Mouse (Mus musculus) heart, adult 18-20 months (tissue): ENCODE data around the gene Ift46. TPM values are rescaled to one million over a fixed set of nuclear protein-coding genes. Genes with fewer than 3 reads are reported as not detected.
A peak's percentile ranks its signal among the peaks of the same experiment; 100 is the strongest.
"Not testable (repeated sequence)": the region's sequence is repeated elsewhere in the genome, so short reads cannot be mapped to it uniquely, and the experiment has no call there.

ENCODE experiments used
- DNase-seq, 2 experiments: peaks; one replicate each; pipeline ENCODE4 v3.0.0; 2021 to 2022; ENCODE audit warnings: mixed read lengths in 1 of 2
- total RNA-seq, 2 experiments: library from RNA; stranded (reverse); gene quantifications; 2 replicates each; pipeline ENCODE4 v1.2.3; 2021

Gene Ift46
- total RNA-seq, 2 experiments from 2014 or later: 18.1 to 29.7 TPM

DNA sequence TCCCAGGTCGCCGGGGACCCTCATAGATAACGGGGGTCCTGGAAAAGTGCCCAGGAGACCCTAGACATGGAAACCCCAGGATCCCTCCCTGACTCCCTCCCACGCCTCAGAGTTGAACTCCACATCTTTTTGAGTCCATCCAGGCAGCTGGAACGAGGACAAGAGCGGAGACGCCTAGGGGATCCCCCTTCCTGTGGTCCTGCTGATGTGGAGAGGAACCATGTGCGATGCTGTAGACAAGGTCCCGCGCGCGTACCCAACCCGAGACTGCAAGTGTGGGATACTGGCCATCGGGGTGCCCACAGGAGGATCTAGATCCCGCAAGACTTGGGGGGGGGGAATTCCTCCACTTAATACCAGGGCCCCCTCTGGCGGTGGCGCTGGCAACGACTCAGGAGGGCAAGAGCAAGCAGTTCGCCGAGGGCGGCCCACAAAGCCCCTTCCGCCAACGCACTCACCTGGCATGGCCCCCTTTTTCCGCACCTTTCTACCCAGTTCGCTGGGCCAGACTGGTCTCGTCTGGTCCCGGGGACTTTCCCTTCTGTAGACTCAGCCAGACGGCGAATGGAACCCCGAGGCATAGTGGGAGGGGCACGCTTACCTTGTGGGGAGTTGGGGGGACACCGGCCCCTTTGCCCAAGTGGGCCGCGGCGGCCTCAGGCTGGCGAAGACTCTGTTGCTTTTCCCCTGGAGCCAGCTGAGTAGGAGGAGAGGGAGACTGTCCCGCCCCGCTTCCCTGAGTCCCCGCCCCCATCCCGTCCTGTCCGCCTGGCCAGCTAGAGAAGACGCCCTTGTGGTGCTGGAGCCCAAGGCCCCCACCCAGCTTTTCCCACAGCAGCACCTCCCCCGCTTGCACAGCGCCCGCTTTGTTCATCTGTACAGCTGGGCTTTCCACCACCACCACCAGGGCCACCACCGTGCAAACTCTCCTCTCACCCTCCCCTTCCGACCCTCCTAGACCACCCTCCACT lies 32.9 kb upstream of the Ift46 start, which contains the start of gene Phldb1:
Gene Phldb1 (minus strand): TSS at position 675 of the 971 bp plus-strand sequence.
- peak; percentile 86 to 90 for DNase-seq

DNA sequence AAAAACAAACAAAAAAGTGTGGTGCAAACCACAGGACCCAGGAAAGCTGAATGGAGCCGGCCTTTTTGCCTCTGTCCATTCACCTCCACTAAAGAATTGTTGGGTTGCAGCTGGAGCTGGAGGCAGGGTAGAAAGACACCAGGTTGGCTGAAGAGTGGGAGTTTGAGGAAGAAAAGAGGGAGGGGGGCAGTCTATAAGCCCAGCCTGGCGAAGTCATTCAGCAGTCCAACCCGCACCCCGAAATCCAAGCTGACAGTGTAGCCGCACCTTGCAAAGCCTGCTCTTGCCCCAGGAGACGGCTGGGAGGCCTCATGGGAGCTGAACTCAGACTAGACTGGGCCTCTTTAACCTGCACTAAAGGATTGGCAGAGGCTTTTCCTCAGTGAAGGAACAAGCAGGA lies 31.8 kb upstream of the Ift46 start:
- DNase-seq: no peak

DNA sequence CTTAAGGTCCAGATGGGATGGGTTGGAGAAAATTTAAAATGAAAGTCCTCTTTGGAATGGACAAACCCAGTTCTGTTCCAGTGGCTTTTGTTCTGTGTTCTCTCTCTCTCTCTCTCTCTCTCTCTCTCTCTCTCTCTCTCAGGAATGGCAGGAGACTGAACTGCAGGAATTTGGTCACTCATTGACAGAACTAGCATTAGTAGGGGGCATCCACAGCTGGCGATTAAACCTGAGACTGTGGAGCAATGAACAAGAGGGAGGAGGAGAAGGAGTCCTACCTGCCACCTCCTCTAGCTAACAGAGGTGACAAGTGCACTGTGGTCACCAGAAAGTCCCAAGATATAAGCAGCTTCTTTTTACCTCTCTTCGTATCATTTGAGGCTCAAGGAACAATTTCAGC lies 31.4 kb upstream of the Ift46 start:
- DNase-seq: no peak

DNA sequence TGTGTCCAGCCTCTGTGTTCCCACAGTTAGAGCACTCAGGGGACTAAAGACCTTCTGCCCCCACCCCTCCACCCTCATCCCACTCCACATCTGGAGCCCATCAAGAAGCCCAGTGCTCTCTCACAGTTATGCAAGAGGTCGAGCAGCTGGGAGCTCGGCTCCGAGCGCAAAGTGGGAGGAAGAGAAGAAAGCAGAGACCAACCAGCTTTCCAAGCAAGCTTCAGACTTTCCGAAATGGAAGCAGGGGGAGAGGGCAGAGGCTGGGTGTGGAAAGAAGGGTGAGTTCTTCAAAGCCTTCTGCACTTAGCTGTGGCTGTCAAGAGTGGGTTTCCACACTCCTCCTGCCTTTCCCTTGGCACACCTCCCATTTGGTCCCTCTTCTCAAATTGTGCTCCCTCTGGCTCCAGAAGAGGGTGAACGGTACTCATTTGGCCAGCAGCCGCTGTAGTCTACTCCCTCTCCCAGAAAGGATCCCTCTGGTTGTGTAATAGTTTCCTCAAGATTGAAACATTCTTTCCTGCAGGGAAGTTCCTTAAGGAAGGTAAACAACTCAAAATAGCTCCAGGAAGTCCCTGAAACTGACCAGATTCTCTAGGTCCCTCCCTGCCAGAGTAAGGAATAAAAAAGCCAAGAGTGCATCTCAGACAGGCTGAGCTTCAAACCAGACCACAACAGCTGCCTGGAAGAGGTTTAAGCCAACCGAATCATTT lies 30.3 kb upstream of the Ift46 start:
- peak; percentile 83 to 92 for DNase-seq

DNA sequence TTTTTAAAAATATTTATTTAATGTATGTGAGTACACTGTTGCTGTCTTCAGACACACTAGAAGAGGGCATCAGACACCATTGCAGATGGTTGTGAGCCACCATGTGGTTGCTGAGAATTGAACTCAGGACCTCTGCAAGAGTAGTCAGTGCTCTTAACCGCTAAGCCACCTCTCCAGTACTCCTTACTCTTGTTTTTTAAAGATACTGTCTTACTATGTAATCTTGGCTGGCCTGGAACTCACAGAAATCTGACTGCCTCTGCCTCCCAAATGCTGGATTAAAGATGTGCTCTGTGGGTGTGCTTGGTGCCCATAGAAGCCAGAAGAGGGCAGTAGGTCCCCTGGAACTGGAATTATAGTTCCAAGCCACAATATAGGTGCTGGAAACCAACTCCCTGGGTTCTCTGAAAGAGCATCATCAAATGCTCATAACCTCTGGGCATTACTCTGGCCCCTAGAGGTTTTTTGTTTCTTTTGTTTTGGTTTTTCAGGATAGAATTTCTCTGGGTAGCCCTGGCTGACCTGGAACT lies 27.0 kb upstream of the Ift46 start:
- no peak for DNase-seq

DNA sequence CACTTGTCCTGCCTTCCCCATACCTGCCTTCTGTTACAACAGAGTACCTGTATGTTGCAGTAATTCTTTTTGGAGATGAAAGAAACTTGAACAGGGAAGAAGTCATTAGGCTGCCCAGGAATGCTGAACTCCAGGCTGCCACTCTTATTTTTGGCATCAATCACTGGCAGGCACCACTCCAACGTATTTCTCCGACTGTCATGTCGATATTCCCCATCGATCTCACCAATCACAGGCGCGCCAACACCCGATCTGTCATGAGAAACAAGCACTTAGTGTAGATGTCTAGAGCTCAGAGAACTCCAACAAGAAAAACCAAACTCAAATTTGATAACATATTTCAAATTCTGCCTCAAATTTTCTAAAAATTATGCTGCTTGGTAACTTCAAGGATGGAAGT lies 22.3 kb upstream of the Ift46 start:
- DNase-seq: no peak

DNA sequence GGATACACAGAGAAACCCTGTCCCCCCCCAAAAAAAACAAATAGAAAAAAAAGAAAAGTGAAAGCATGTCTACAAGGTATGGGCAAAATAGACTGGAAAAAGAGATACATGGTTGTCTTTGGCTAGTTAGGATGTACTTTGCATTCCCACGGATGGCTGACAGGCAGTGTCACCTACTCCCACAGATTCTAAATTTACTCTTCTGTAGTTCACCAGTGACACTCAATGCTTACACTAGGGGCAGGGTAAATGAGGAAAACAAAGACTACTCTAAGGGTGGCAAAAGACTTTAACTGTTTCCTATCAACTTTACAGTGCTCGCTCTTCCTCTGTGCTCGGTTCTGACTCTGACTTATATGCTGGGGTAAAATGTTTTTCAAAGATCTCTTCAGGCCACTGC lies 21.0 kb upstream of the Ift46 start:
- DNase-seq: no peak

DNA sequence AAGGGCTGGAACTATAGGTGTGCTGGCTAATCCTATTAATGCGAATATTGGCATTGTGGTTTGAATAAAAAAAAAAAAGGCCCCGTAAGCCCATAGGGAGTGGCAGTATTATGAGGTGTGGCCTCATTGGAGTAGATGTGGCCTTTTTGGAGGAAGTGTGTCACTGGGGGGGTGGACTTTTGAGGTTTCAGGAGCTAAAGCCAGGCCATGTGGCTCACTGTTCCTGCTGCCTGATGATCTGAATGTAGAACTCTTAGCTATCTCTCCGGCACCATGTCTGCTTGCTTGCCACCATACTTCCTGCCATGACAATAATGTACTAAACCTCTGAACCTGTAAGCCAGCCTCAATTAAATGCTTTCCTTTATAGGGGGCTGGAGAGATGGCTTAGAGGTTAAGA lies 20.4 kb upstream of the Ift46 start:
- no peak for DNase-seq

DNA sequence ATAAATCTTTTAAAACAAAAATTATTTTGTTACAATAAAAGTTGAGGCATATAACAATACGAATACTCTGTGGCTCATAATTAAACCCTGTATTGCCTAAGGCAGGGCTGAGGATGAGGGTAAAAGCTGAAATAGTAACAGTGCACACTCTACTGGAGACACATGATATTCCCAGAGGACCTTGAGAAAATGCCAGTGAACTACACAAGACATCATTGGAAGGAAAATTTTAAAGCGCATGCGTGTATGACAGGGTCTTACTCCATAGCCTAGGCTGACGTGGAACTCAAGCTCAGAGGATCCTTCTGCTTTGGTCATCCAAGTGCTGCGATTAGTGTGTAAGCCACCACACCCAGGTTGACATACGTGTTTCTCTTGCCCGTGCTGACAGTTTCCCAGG lies 19.2 kb upstream of the Ift46 start:
- DNase-seq: peak; percentile 42 to 45

DNA sequence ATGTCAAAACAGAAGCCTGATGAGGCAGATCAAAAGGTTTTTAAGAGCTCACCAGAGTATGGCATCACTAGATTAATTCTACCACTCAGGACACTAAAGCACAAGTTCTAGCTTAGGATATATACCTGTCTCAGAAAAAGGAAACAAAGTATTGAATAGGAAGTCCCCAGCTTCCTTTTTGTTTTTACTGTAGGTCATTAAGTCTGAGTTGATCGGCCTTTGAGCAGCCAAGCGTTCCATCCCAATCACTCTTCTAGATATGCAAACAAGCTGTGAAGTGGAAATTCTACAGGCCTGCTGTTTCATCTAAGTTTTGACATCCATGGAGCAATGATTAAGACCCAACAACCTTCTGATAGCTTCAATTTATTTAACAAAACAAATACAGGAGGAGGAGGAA lies 6.8 kb upstream of the Ift46 start:
- DNase-seq: no peak

DNA sequence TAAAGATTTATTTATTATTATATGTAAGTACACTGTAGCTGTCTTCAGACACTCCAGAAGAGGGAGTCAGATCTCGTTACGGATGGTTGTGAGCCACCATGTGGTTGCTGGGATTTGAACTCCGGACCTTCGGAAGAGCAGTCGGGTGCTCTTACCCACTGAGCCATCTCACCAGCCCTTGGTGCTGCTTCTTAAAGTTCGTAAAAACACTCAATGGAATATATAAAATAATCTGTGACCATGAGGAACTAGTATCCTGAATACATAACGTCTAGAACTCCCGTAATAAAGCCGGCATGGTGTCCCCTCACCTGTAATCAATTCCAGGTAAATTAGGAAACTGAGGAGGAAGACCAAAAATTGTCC lies 304 bp downstream of the Ift46 start:
- DNase-seq: not testable (repeated sequence)

DNA sequence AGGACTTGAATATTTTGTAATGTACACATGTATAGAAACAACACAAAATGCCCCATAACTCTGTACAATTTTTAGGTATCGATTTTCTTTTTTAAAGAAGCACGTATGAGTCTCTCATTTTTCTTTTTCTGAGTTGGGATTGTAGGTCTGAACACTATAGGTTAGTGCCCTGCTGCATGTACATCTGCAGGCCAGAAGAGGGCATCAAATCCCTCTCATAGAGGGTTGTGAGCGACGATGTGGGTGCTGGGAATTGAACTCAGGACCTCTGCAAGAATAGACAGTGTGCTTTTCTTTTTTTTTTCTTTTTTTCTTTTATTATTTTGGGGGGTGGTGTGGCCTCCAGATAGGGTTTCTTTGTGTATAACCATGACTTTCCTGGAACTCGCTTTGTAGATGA lies 3.7 kb downstream of the Ift46 start:
- no peak for DNase-seq

DNA sequence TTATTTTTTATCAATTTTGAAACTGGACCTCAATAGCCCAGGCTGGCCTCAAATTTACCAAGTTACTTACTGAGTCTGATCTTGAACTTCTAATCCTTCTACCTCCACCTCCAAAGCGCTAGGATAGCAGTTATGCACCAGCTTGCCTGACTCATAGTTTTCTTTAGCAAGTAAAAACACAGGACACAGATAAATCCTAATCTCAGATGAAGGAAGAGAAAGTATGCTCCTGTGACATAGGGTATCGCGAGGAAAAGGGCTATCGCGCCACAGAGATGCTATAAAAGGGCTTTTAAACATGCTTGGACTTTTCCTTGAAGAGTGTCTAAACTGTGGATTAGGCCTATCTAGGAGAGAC lies 4.7 kb downstream of the Ift46 start:
- DNase-seq: no peak

DNA sequence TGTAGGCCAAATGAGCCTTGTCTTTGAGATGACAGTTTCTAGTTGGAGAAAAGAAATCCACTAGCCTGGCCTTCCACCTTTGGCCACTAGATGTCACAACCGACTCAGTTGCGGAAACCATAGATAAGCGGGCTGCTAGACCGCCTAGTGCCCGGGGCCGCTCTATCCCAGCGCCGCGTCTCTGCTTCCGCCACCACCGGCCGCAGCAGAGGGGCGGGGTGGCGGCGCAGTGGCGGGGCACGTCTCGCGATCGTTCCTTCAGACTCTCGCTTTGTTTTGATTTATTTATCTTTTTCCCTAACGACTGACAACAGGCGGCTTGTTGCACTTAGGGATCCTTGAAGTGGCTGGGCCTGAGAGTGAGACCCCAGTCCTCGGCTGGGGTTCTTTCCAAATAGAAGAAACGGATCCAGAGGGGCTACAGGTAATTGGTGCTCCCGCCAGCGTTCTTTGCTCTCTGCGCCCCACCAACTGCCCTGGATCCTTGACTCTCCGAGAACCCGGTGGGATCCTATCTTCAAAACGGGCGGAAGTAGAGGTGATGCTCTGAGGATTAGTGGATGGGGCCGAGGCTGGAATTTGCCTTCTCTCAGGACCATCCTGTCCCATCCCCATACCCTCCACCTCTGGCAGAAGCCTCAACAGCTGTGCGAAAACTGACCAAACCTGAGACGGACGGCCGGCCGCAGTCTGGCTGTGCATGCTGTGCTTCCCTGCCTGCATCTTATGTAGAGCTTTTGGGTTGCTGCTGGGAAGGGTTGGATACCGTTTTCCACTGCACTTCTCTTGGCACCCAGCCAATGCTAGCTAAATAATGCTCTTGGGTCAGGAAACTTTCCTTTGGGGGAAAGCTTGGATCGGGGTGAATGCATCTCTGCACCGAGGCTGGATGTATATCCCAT lies 5.3 kb downstream of the Ift46 start:
- peak; percentile 95 to 96 for DNase-seq

DNA sequence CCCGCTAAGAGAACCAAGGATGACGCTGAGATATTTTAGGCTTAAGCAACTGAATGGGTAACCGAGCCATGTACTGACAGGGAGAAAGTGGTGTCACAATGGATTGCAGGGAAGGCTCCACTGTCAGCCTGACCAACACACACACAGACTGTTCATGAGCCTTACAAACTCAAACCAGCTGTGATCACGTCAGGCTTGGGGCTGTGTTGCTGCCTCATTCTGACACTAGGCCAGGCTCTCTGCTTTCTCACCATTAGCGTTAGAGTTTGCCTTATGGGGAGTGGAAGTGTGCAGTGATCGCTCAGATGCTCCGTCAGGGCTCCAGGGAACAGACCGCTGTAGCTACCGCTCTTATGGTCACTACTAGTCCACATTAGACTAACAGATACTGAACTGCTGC lies 25.1 kb downstream of the Ift46 start:
- DNase-seq: no peak

DNA sequence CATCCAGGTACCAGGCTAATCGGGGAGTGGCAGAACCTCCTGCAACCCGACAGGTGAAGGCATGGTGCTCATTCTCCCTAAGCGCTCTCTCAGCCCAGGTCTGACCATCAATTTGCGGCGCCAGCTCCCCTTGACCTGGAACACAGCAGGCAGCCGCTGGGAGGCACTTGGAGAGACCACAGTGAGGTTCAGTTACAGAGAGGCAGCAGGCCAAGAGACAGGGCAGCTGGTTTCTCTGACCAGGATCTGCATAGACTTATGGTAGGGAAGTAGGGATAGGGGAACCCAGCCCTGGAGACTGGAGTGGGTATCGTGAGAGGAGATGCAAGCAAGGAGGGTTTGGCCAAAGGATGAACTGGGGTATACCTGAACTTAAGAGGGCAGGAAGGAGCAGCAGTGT lies 30.6 kb downstream of the Ift46 start:
- DNase-seq: no peak

DNA sequence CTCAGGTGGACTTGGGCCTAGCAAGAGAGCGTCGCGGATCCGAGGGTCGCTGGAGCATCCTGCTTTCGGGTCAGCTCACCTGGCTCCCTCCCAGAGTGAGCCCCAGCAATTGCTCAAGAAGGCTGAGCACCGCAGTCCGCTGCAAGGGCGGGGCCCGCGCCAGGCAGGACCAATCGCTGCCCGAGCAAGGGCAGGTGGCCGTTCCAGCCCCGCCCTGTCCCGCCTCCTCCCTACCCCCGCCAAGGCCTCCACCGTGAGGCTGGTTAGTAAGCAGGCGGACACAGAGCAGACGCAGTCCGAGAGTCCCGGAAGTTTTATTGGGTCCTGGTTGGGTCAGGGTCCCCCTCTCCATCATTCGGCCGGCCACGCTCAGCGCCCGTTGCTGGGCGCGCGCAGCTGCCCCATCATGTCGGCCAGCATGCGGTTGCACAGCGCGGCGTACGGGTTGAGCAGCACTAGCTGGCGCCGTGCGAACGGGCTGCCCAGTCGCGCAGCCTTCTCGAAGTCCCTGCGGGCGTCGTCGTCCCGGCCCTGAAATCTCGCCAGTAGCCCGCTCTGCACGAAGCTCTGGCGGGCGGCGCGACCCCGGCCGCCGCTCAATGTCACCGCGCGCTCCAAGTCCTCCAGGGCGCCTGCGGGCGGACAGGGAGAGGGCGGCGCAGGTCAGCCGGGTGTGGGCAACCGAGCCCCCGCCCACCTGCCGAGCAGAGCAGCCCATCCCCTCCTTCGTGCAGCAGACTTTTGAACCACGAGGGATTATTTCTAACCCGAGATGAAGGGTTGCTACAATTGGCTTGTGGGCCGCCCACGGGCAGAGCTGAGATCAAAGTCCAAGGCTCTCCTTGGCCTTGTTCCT lies 31.6 kb downstream of the Ift46 start, which contains the start of gene Tmem25:
Gene Tmem25 (minus strand): TSS at position 206 of the 856 bp plus-strand sequence.
- DNase-seq: peak; percentile 87 to 89

DNA sequence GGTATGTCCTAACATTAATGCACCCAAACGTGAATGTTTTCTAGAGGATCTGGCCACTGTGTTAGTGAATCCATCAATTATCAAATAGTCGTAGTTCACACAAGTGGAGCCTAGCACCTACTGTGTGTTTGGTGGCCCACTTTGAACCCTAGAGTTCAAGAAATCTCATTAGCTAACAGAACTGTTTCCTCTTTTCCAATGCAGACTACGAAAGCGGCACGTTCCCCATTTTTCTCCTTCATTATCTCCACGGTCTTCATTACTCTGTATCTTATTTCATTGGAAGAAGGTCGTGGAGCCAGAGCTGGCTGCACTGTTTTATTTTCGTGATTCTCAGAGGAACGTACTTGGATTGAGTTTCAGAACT lies 32.2 kb downstream of the Ift46 start:
- no peak for DNase-seq

DNA sequence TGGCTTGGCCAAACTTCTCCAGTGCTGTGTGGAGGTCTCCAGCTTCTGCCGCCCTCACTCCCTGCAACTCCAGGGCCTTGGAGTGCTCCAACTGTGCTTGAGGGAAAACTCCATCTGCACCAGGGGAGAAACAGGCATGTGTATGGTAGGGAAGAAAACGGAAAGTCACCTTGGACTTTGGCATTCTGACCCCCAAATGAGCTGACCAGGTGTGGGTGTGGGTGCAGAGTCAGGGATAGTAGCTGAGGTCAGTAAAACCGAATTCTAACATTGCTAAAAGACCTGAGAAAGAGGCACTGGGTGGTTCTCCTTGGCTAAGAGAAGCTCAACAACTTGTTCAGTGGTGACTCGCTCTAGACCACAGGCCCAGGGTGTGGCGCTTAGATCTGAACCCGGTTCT lies 34.0 kb downstream of the Ift46 start:
- DNase-seq: no peak

DNA sequence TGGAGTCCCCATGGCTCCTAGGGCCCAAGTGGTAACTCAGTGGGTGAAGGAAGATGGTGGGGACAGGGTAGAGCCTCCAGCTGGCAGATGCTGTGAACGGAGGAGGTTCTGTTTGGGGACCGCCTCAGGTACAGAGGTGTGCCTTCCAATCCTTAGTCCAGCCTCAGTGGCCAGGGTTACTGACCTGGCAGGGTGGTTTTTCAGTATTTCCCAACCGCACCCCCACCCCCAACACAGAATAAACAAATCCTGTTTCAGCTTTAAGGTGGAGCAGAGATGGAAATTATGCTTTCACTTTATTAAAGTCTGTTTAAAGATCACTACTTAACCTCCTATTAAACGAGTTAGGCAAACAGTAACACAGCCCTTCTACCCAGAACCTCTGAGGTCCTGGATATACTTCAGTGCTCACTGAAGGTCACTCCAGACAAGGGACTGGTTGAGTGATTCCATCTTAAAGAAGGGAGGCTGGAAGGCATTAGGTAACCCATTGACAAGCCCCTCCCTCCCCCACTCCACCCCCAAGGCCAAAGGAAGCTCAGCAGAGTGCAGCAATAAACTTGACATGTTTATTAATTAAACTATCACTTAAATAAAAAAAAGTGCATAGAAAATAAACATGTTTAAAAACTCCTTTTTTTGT lies 35.2 kb downstream of the Ift46 start, which contains the start of gene Ttc36:
Gene Ttc36 (minus strand): TSS at position 265 of the 643 bp plus-strand sequence.
- DNase-seq: no peak

DNA sequence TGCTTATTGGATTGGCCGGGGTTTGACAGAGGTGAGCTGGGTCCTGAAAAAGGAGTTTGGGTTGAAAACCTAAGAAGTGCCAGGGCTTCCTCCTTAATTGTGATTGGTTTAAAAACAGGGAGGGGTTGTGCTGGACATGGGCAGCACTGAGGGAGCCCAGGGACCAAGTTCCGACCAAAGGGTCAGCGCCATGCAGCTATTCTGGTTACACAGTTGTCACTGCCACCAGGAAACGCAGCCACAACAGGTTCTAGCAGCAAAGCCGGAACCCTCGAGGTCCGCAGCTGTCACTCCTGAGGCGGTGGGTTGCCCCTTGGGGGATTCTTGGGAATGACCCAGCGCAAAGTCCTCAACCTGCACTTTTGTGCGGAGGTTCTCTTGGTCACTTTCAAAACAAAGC lies 37.0 kb downstream of the Ift46 start:
- no peak for DNase-seq
